Mouse (Mus musculus): Measurements from ENCODE around the gene Map2k5.

Map2k5 gene

DNA sequence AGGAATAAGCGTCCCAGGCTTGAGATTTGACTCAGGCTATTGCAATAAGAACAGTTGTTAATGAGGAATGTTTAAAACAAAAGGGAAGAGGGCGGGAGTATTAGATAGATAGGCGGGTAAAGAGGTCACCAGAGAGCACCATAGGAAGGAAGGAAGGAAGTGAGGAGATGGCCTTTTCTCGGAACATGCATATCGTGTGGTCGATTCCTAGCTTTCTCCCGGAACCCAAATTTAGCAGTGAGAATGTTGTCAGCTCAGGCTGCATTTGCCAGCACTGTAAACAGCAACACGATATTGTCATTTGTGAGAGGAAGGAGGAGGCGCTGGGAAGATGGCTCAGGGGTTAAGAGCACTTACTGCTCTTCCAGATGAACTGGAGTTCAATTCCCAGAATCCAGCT lies 253.2 kb downstream of the Map2k5 start:
- no peak for DNase-seq (ENCODE audit: low spot score in 2 of 2)

GRCm38 (mm10) chr9:63123451-63124438 lies 254.0 kb downstream of the Map2k5 start:
- peak; percentile 76 to 88 for DNase-seq (ENCODE audit: low spot score in 2 of 2)

- no peak for DNase-seq (ENCODE audit: low spot score in 2 of 2)
Measured at GRCm38 (mm10) chr9:63122161-63122833, 255.4 kb downstream of the Map2k5 start.

DNA sequence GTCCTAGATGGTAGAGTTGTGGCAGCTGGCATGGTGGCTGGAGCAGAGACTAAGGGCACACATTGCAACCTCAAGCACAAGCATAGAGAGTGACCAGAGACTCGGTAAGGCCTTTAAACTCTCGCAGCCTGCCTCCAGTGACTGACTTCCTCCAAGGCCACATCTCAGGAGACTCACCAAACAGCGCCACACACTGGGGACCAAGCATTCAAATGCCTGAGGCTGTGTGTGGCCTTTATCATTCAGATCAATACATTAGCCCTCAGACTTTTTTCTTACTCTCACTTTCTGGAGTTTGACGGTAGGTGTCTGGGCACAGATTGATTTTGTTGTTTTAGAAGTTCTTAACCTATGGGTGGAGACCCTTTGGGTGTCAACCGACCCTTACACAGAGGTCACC lies 259.3 kb downstream of the Map2k5 start:
- DNase-seq (ENCODE audit: low spot score in 2 of 2) = no peak

All from natural killer cell, adult 2 months (primary cell).